Mouse (Mus musculus): ENCODE data around the gene Syne4. TPM values are rescaled to one million over a fixed set of nuclear protein-coding genes. Genes with fewer than 3 reads are reported as not detected.

Gene Syne4
- polyA plus RNA-seq, 1 experiment from 2014 or later, result 14.8 TPM

- H3K27ac ChIP-seq (ENCODE audit: low read depth, low read length), result no peak overlapping the region
- H3K36me3 ChIP-seq (ENCODE audit: control insufficient read depth, insufficient read depth, low read length), result no peaks in the 10 kb centered on the region
- H3K4me2 ChIP-seq (ENCODE audit: low read length), result peak overlapping the region; percentile 51; the same call in 1 of the 2 replicates
- H3K4me3 ChIP-seq (ENCODE audit: low read length), result no peak overlapping the region
- no peak for ATAC-seq
- peaks cover 9% of the 10 kb centered on the region for H3K27me3 ChIP-seq (replicated peaks; ENCODE audit: control insufficient read depth, insufficient read depth, low read length)
- H3K9me3 ChIP-seq (ENCODE audit: control insufficient read depth, low read length), result no peaks in the 10 kb centered on the region
- 56% methylated on average over 18 of the region's 18 CpGs for WGBS
- H3K4me1 ChIP-seq (ENCODE audit: control insufficient read depth, insufficient read depth, low read depth, low read length), result peaks cover 28% of the 10 kb centered on the region
- 0 out of 2 replicates have a peak overlapping the region, but pooled peaks have one; percentile 23 for H3K9ac ChIP-seq (ENCODE audit: low read depth, low read length)
Observed at GRCm38 (mm10) chr7:30332622-30333259, 18.1 kb downstream of the Syne4 start.

GRCm38 (mm10) chr7:30333436-30333835 is 18.8 kb downstream of the Syne4 start:
- Histone ChIP-seq H3K9me3 (ENCODE audit: control insufficient read depth, low read length) (no peaks in the 10 kb centered on the region), H3K4me1 (ENCODE audit: control insufficient read depth, insufficient read depth, low read depth, low read length) (peaks cover 28% of the 10 kb centered on the region), H3K27me3 (replicated peaks; ENCODE audit: control insufficient read depth, insufficient read depth, low read length) (peaks cover 9% of the 10 kb centered on the region), H3K4me3 (ENCODE audit: low read length) (no peak overlapping the region), H3K27ac (ENCODE audit: low read depth, low read length) (no peak overlapping the region), H3K4me2 (ENCODE audit: low read length) (no peak overlapping the region), H3K9ac (ENCODE audit: low read depth, low read length) (no peak overlapping the region), H3K36me3 (ENCODE audit: control insufficient read depth, insufficient read depth, low read length) (no peaks in the 10 kb centered on the region)
- WGBS, result 22% methylated on average over 4 of the region's 4 CpGs
- ATAC-seq, result peak; percentile 66

GRCm38 (mm10) chr7:30334563-30334962 is 20.0 kb downstream of the Syne4 start:
- Histone ChIP-seq H3K4me2 (ENCODE audit: low read length) (no peak overlapping the region), H3K4me3 (ENCODE audit: low read length) (no peak overlapping the region), H3K9ac (ENCODE audit: low read depth, low read length) (peak overlapping the region; percentile 17; the same call in 1 of the 2 replicates)

GRCm38 (mm10) chr7:30335688-30336087 is 21.1 kb downstream of the Syne4 start:
- Histone ChIP-seq H3K4me3 (ENCODE audit: low read length) (no peak overlapping the region), H3K36me3 (ENCODE audit: control insufficient read depth, insufficient read depth, low read length) (no peaks in the 10 kb centered on the region), H3K9me3 (ENCODE audit: control insufficient read depth, low read length) (no peaks in the 10 kb centered on the region), H3K9ac (ENCODE audit: low read depth, low read length) (no peak overlapping the region), H3K4me1 (ENCODE audit: control insufficient read depth, insufficient read depth, low read depth, low read length) (peaks cover 30% of the 10 kb centered on the region), H3K27ac (ENCODE audit: low read depth, low read length) (no peak overlapping the region), H3K4me2 (ENCODE audit: low read length) (no peak overlapping the region), H3K27me3 (replicated peaks; ENCODE audit: control insufficient read depth, insufficient read depth, low read length) (peaks cover 15% of the 10 kb centered on the region)
- WGBS, result 65% methylated on average over 6 of the region's 6 CpGs
- no peak for ATAC-seq

More at GRCm38 (mm10) chr7:30334563-30334962, 20.0 kb downstream of the Syne4 start:
- no peaks in the 10 kb centered on the region for H3K36me3 ChIP-seq (ENCODE audit: control insufficient read depth, insufficient read depth, low read length)
- H3K4me1 ChIP-seq (ENCODE audit: control insufficient read depth, insufficient read depth, low read depth, low read length), result peaks cover 30% of the 10 kb centered on the region
- 63% methylated on average over 4 of the region's 5 CpGs for WGBS
- H3K27me3 ChIP-seq (replicated peaks; ENCODE audit: control insufficient read depth, insufficient read depth, low read length), result peaks cover 13% of the 10 kb centered on the region
- no peak overlapping the region for H3K27ac ChIP-seq (ENCODE audit: low read depth, low read length)
- H3K9me3 ChIP-seq (ENCODE audit: control insufficient read depth, low read length), result no peaks in the 10 kb centered on the region
- ATAC-seq, result no peak

- Histone ChIP-seq H3K27ac (ENCODE audit: low read depth, low read length) (no peak overlapping the region), H3K27me3 (replicated peaks; ENCODE audit: control insufficient read depth, insufficient read depth, low read length) (peaks cover 15% of the 10 kb centered on the region), H3K9ac (ENCODE audit: low read depth, low read length) (peak overlapping the region; percentile 24; the same call in 1 of the 2 replicates), H3K36me3 (ENCODE audit: control insufficient read depth, insufficient read depth, low read length) (no peaks in the 10 kb centered on the region), H3K4me1 (ENCODE audit: control insufficient read depth, insufficient read depth, low read depth, low read length) (peaks cover 28% of the 10 kb centered on the region), H3K4me2 (ENCODE audit: low read length) (0 out of 2 replicates have a peak overlapping the region, but pooled peaks have one; percentile 29), H3K4me3 (ENCODE audit: low read length) (no peak overlapping the region), H3K9me3 (ENCODE audit: control insufficient read depth, low read length) (no peaks in the 10 kb centered on the region)
- WGBS, result 2% methylated on average over 9 of the region's 9 CpGs
- ATAC-seq, result peak; percentile 31
Observed at GRCm38 (mm10) chr7:30336384-30336783, 21.8 kb downstream of the Syne4 start.

GRCm38 (mm10) chr7:30339432-30340109 is 25.0 kb downstream of the Syne4 start:
- Histone ChIP-seq H3K4me1 (ENCODE audit: control insufficient read depth, insufficient read depth, low read depth, low read length) (peaks cover 10% of the 10 kb centered on the region), H3K27me3 (replicated peaks; ENCODE audit: control insufficient read depth, insufficient read depth, low read length) (peaks cover 14% of the 10 kb centered on the region), H3K27ac (ENCODE audit: low read depth, low read length) (no peak overlapping the region), H3K4me2 (ENCODE audit: low read length) (no peak overlapping the region), H3K9me3 (ENCODE audit: control insufficient read depth, low read length) (no peaks in the 10 kb centered on the region), H3K9ac (ENCODE audit: low read depth, low read length) (no peak overlapping the region), H3K36me3 (ENCODE audit: control insufficient read depth, insufficient read depth, low read length) (no peaks in the 10 kb centered on the region), H3K4me3 (ENCODE audit: low read length) (no peak overlapping the region)
- 66% methylated on average over 5 of the region's 5 CpGs for WGBS
- no peak for ATAC-seq

- Histone ChIP-seq H3K36me3 (ENCODE audit: control insufficient read depth, insufficient read depth, low read length) (no peaks in the 10 kb centered on the region), H3K27ac (ENCODE audit: low read depth, low read length) (no peak overlapping the region), H3K4me1 (ENCODE audit: control insufficient read depth, insufficient read depth, low read depth, low read length) (peaks cover 3% of the 10 kb centered on the region; the same call in 1 of the 2 replicates), H3K4me2 (ENCODE audit: low read length) (no peak overlapping the region), H3K9me3 (ENCODE audit: control insufficient read depth, low read length) (no peaks in the 10 kb centered on the region), H3K27me3 (replicated peaks; ENCODE audit: control insufficient read depth, insufficient read depth, low read length) (peaks cover 2% of the 10 kb centered on the region), H3K4me3 (ENCODE audit: low read length) (no peak overlapping the region), H3K9ac (ENCODE audit: low read depth, low read length) (no peak overlapping the region)
- 28% methylated on average over 21 of the region's 21 CpGs for WGBS
- ATAC-seq, result no peak
Observed at GRCm38 (mm10) chr7:30346635-30347379, 32.2 kb downstream of the Syne4 start.

- peaks cover 3% of the 10 kb centered on the region; the same call in 1 of the 2 replicates for H3K4me1 ChIP-seq (ENCODE audit: control insufficient read depth, insufficient read depth, low read depth, low read length)
- peak overlapping the region; percentile 35; the same call in 1 of the 2 replicates for H3K9ac ChIP-seq (ENCODE audit: low read depth, low read length)
- H3K27me3 ChIP-seq (replicated peaks; ENCODE audit: control insufficient read depth, insufficient read depth, low read length), result peaks cover 2% of the 10 kb centered on the region
- no peaks in the 10 kb centered on the region for H3K9me3 ChIP-seq (ENCODE audit: control insufficient read depth, low read length)
- ATAC-seq, result peak; percentile 74
- under 1% methylated on average over 30 of the region's 30 CpGs for WGBS
- peak overlapping the region; percentile 28 for H3K4me3 ChIP-seq (ENCODE audit: low read length)
- no peak overlapping the region; the same call in 1 of the 2 replicates for H3K27ac ChIP-seq (ENCODE audit: low read depth, low read length)
- peak overlapping the region; percentile 51 for H3K4me2 ChIP-seq (ENCODE audit: low read length)
- no peaks in the 10 kb centered on the region for H3K36me3 ChIP-seq (ENCODE audit: control insufficient read depth, insufficient read depth, low read length)
Observed at GRCm38 (mm10) chr7:30347828-30348227, 33.2 kb downstream of the Syne4 start.

All from hindbrain, embryonic 16.5 days (tissue).